Mouse (Mus musculus) midbrain, postnatal 0 days (tissue): ENCODE data around the gene Tkfc. TPM values are rescaled to one million over a fixed set of nuclear protein-coding genes. Genes with fewer than 3 reads are reported as not detected.
A peak's percentile ranks its signal among the peaks of the same experiment; 100 is the strongest.

ENCODE experiments used
- ATAC-seq: fragments of 200-750 bp; cut with Nextera tagmentation; 2 replicates; pipeline ENCODE4 v1.8.0; 2017; ENCODE audit warnings: moderate number of reproducible peaks, mild to moderate bottlenecking, moderate TSS enrichment, moderate library complexity; ENCODE audit not compliant: low FRiP score
- DNase-seq: peaks from one replicate; pipeline ENCODE4 v3.0.0-alpha.2; 2015; ENCODE audit warnings: low spot score
- H3K27ac ChIP-seq: fragments of 300-500 bp; sonication (generic); 2 replicates; pipeline ENCODE4 v1.5.1; 2014; ENCODE audit warnings: low read depth, mild to moderate bottlenecking, low read length, mixed read lengths
- H3K27me3 ChIP-seq: fragments of 300-500 bp; sonication (generic); 2 replicates; pipeline ENCODE4 v1.6.1; 2014; ENCODE audit warnings: low read length, control low read depth, mixed read lengths; ENCODE audit not compliant: insufficient read depth
- H3K36me3 ChIP-seq: fragments of 300-500 bp; sonication (generic); 2 replicates; pipeline ENCODE4 v1.6.1; 2014; ENCODE audit warnings: low read length, control low read depth, mixed read lengths; ENCODE audit not compliant: insufficient read depth
- H3K4me1 ChIP-seq: fragments of 300-500 bp; sonication (generic); 2 replicates; pipeline ENCODE4 v1.6.1; 2014; ENCODE audit warnings: mild to moderate bottlenecking, control low read depth, antibody characterized with exemption, low read length, mixed read lengths; ENCODE audit not compliant: insufficient read depth
- H3K4me2 ChIP-seq: fragments of 300-500 bp; sonication (generic); 2 replicates; pipeline ENCODE4 v1.6.1; 2014; ENCODE audit warnings: low read depth, mild to moderate bottlenecking, low read length, mixed read lengths; ENCODE audit not compliant: poor library complexity, severe bottlenecking
- H3K4me3 ChIP-seq: fragments of 300-500 bp; sonication (generic); 2 replicates; pipeline ENCODE4 v1.5.1; 2014; ENCODE audit warnings: low read depth, mild to moderate bottlenecking, low read length, moderate library complexity
- H3K9ac ChIP-seq: fragments of 300-500 bp; sonication (generic); replicated peaks from 2 replicates; pipeline ENCODE4 v1.6.1; 2014; ENCODE audit warnings: mild to moderate bottlenecking, low read length, moderate library complexity, mixed read lengths; ENCODE audit not compliant: poor library complexity, severe bottlenecking
- H3K9me3 ChIP-seq: fragments of 300-500 bp; sonication (generic); 2 replicates; pipeline ENCODE4 v1.6.1; 2016; ENCODE audit warnings: low read length, control low read depth
- CTCF ChIP-seq: IDR thresholded peaks from 2 replicates; pipeline ENCODE4 v1.5.1; 2016; ENCODE audit warnings: antibody characterized with exemption, mild to moderate bottlenecking
- WGBS: fragments of 180-500 bp; shearing (Covaris S2); extraction: QIAGEN DNeasy Blood & Tissue Kit; methylation state at CpG from one replicate; pipeline ENCODE4 v1.1.7; 2014; 5-methylcytosine and 5-hydroxymethylcytosine counted together
- polyA plus RNA-seq: library from polyadenylated mRNA; unstranded; fragments of >200 nt; fragmentation: Nextera tagmentation; extraction: Ambion mirVana; gene quantifications from 2 replicates; pipeline ENCODE4 v1.2.1, GENCODE M21; 2015
- total RNA-seq: library from RNA; depleted of rRNA; stranded (reverse); fragments of >200 nt; gene quantifications from 2 replicates; pipeline ENCODE4 v1.2.3, GENCODE M21; 2014

Tkfc gene
- total and polyA plus RNA-seq, 2 experiments from 2014 or later, result 11.1 to 19.5 TPM

DNA sequence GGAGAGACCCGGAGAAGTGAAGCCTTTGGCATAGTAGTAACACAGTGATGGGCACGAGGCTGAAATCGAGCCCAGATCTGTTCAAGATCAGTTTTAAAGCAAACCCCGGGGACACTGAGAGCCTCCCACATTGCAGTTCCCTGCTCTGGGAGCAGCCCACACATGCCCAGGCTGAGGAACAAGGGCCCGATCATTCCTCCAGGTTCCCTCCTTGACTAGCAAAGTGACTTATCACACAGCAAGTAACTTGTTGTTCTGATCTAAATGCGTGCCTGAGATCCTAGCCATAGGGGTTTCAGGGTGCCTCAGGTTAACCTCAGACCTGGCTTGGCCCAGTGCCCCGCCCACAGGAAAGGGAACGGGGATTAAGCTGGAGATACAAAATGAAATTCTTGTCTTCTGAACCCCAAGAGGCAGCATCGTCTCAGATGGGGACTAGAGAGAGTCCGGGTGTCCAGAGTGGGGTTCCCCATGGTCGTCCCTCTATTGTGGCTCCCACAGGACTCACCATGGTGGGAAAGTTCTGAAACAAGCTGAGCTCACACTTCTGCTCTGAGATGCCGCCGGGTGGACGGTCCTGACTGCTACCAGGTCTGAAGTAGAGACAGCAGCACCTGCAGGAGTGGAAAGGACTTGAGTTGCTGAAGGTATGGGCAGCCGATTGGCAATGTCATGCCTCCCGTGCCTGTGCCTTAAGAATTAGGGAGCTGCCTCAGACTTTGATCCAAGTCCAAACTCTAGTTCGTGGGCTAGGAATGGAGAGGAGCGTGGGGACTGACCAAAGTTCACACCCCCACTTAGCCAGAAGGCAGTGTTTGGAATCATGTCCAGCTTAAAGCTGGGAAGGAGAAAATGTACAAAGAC is 1.6 kb downstream of the Tkfc start:
- H3K27ac ChIP-seq, result peak overlapping the region; percentile 94; the same call in 1 of the 2 replicates
- no peak for DNase-seq
- WGBS, result 86% methylated on average over 18 of the region's 18 CpGs
- H3K27me3 ChIP-seq, result no peaks in the 10 kb centered on the region
- 0 out of 2 replicates have a peak overlapping the region, but pooled peaks have one; percentile 13 for H3K9ac ChIP-seq
- no peak overlapping the region for H3K4me3 ChIP-seq
- H3K36me3 ChIP-seq, result peaks cover 21% of the 10 kb centered on the region
- H3K4me1 ChIP-seq, result peaks cover 14% of the 10 kb centered on the region
- H3K9me3 ChIP-seq, result no peaks in the 10 kb centered on the region
- H3K4me2 ChIP-seq, result no peak overlapping the region
- ATAC-seq, result no peak
- TF ChIP-seq CTCF, result no peak

GRCm38 (mm10) chr19:10602787-10603186 is 2.7 kb downstream of the Tkfc start:
- peak overlapping the region; percentile 56 for H3K9ac ChIP-seq
- H3K9me3 ChIP-seq, result no peaks in the 10 kb centered on the region
- peak overlapping the region; percentile 21; the same call in 1 of the 2 replicates for H3K4me3 ChIP-seq
- DNase-seq (peak; percentile 95), ATAC-seq (peak; percentile 60)
- no peaks in the 10 kb centered on the region for H3K27me3 ChIP-seq
- peak; percentile 90 for TF ChIP-seq CTCF
- peak overlapping the region; percentile 58 for H3K4me2 ChIP-seq
- H3K4me1 ChIP-seq, result peaks cover 14% of the 10 kb centered on the region
- H3K27ac ChIP-seq, result peak overlapping the region; percentile 92
- H3K36me3 ChIP-seq, result peaks cover 13% of the 10 kb centered on the region
- WGBS, result under 1% methylated on average over 9 of the region's 9 CpGs

DNA sequence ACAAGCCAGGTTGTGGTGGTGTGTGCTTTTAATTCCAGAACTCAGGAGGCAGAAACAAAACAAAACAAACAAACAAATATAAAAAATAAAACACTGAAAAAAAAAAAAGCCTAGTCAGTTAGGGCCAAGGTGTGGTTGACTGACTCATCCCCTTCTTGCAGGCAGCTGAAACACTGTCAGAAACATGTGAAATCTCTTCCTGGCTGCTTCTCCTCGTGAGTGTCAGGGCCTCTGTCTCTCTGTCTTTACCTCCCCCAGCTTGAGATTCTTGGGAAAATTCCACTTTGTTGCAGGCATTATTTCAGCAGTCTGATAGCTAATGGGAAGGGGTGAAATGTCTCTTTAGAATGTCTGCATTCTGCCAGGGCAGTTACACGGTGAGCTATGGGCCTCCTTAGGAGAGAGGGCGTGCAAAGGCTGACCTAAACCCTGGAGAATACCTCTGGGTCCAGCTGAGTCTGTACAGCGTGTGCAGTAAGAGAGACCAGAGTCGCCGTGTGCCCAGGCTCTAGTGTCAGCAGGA is 3.1 kb downstream of the Tkfc start:
- Histone ChIP-seq H3K4me1 (peaks cover 14% of the 10 kb centered on the region), H3K4me3 (peak overlapping the region; percentile 21; the same call in 1 of the 2 replicates), H3K36me3 (peaks cover 9% of the 10 kb centered on the region), H3K27me3 (no peaks in the 10 kb centered on the region), H3K27ac (peak overlapping the region; percentile 92), H3K9ac (peak overlapping the region; percentile 56), H3K4me2 (peak overlapping the region; percentile 58), H3K9me3 (no peaks in the 10 kb centered on the region)
- ATAC-seq (no peak), DNase-seq (no peak)
- no peak for TF ChIP-seq CTCF
- WGBS, result 1% methylated on average over 6 of the region's 6 CpGs

DNA sequence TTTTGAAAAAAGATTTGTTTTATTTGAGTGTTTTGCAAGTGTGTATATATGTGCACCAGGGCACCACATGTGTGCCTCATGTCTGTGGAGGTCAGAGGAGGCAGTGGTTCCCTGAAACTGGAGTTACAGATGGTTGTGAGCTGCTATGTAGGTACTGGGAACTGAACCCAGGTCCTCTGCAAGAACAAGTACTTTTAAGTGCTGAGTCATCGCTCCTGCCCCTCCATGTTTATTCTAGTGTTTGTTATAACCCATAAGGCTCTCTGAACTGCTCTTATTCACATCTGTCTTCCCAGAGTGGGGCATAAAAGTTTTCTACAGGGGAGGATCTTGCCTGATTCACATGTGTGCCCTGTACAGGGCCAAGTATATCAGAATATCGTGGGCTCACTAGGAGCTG is 5.8 kb downstream of the Tkfc start:
- H3K4me3 ChIP-seq, result no peak overlapping the region
- WGBS, result 91% methylated on average over 2 of the region's 2 CpGs
- peaks cover 24% of the 10 kb centered on the region for H3K36me3 ChIP-seq
- H3K9me3 ChIP-seq, result no peaks in the 10 kb centered on the region
- no peak for TF ChIP-seq CTCF
- no peak overlapping the region for H3K4me2 ChIP-seq
- no peak overlapping the region for H3K27ac ChIP-seq
- ATAC-seq (no peak), DNase-seq (no peak)
- H3K9ac ChIP-seq, result no peak overlapping the region
- peaks cover 4% of the 10 kb centered on the region for H3K4me1 ChIP-seq
- H3K27me3 ChIP-seq, result no peaks in the 10 kb centered on the region

GRCm38 (mm10) chr19:10598188-10598587 is 7.3 kb downstream of the Tkfc start:
- TF ChIP-seq CTCF, result peak; percentile 37
- no peak overlapping the region for H3K4me2 ChIP-seq
- no peaks in the 10 kb centered on the region for H3K27me3 ChIP-seq
- 52% methylated on average over 3 of the region's 3 CpGs for WGBS
- ATAC-seq (no peak), DNase-seq (no peak)
- no peaks in the 10 kb centered on the region for H3K4me1 ChIP-seq
- H3K4me3 ChIP-seq, result no peak overlapping the region
- H3K36me3 ChIP-seq, result peaks cover 24% of the 10 kb centered on the region
- H3K9me3 ChIP-seq, result no peaks in the 10 kb centered on the region
- H3K27ac ChIP-seq, result no peak overlapping the region
- H3K9ac ChIP-seq, result no peak overlapping the region
